Mouse (Mus musculus) spleen, postnatal 4 days (tissue): ENCODE measurements around the gene Cd101.

Experiments
- DNase-seq, 2 experiments: peaks; one replicate each; pipeline ENCODE4 v3.0.0; 2022; ENCODE audit warnings: low spot score in 2 of 2

Cd101 gene

GRCm38 (mm10) chr3:101029339-101029738, at the start of gene Cd101:
Gene Cd101, minus strand, starts transcription at chr3:101029556.
- DNase-seq, result no peak

GRCm38 (mm10) chr3:101078344-101078743, 49.0 kb upstream of the Cd101 start:
- no peak for DNase-seq

DNA sequence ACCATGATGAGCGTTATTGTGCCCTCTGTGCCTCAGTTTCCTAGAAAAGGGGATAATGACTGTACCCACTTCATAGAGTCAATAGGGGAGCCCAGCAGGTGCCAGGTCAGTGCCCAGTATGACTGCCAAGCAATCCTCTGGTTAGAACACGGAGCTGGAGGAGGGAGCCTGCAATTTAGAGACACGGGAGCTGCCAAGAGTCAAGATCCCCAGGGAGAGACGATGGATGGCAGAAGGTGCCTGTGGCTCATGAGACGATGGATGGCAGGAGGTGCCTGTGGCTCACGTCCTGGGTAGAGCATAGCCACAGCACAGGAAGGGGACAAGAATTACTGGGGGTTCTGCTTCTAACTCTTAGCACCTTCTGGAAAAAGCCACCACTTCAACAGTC, 48.3 kb upstream of the Cd101 start:
- no peak for DNase-seq

- DNase-seq, result no peak
Observed at GRCm38 (mm10) chr3:101076966-101077709, 47.8 kb upstream of the Cd101 start.

- DNase-seq, result no peak
Observed at GRCm38 (mm10) chr3:101075866-101076265, 46.5 kb upstream of the Cd101 start.

DNA sequence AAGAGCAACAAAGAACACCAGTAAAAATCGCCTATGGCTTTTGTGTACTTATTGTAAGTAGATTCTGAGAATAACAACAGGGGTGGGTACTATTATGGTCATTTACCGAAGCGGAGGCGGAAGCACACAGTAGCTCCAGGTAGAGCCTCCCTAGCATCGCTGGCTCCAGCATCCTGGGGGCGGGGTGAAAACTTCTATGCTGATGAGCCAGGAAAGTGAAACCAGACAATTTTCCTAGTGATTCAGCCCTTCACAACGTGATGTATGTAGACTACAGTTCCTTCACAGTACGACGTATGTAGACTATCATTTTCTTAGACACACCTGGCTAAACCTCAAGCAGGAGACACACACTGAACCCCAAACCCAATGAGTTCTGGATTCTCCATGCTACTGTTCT, 44.0 kb upstream of the Cd101 start:
- DNase-seq, result no peak

DNA sequence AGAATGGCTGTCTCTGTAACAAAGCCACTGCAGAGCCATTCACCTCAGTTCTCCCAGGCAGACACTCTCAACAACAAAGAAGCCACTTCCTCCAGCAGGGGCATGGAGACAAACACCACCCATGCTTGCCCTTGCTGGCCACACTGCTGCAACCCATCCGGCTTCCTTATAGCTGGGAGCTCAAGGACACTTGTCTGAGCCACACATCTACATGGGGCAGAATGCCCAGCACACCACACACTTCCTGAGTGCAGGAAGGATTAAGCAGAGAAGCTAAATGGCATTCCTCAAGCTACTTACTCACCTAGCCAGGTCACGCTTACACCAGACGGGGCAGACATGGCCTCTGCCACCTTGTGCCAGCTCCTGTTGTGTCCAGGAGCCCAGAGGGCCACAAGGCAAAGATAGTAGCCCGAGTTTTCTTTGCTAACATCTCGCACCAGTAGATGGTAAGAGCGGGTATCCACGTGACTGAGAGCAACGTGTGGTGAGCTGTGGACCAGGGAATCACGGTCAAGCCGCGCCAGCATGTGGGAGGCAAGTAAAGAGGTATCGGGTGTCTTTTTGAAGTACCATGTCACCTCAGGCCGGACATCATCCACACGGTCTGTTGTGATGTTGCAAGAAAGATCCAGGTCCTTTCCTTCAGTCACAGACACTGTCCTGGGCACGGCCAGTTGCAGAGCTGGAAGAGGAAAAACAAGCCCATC, 43.3 kb upstream of the Cd101 start:
- no peak for DNase-seq

DNA sequence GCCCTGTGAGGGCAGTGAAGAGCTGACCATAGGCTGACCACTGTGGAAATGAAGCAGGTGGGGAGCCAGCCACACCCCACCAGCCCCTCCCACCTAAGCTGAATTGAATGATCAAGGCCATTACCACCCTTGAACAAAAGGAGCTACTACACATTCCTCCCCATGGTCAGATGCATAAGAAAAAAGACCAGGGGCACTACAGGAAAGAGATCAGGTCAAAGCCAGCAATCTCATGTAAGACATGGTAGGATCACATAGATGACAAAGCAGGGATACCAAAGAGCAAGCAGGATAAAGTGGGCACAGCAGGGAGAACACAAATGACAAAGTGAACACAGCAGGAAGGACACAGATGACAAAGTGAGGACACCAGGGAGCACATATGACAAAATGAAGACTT, 42.2 kb upstream of the Cd101 start:
- no peak for DNase-seq

- DNase-seq, result no peak
Observed at GRCm38 (mm10) chr3:101070796-101071235, 41.5 kb upstream of the Cd101 start.

GRCm38 (mm10) chr3:101070230-101070795, 41.0 kb upstream of the Cd101 start:
- no peak for DNase-seq

GRCm38 (mm10) chr3:101068701-101069100, 39.3 kb upstream of the Cd101 start:
- no peak for DNase-seq

DNA sequence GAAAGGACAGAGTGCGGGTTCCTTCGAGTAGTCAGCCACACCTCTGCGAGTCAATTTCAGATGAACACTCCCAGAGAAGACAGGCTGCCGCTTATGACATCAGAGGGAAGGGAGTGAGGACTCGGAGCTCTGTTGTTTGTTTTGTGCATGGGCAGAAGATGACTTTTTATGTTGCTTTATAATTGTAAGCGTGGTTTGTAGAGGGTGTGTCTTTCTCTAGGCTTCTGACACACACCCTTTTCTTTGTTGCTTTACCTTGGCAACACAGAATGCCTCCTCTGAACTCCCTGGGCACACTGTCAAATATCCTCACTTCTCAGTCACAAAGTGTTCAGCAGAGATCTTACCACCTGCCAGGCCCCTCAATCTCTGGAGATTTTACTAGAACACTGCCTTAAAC, 36.8 kb upstream of the Cd101 start:
- DNase-seq, result no peak

DNA sequence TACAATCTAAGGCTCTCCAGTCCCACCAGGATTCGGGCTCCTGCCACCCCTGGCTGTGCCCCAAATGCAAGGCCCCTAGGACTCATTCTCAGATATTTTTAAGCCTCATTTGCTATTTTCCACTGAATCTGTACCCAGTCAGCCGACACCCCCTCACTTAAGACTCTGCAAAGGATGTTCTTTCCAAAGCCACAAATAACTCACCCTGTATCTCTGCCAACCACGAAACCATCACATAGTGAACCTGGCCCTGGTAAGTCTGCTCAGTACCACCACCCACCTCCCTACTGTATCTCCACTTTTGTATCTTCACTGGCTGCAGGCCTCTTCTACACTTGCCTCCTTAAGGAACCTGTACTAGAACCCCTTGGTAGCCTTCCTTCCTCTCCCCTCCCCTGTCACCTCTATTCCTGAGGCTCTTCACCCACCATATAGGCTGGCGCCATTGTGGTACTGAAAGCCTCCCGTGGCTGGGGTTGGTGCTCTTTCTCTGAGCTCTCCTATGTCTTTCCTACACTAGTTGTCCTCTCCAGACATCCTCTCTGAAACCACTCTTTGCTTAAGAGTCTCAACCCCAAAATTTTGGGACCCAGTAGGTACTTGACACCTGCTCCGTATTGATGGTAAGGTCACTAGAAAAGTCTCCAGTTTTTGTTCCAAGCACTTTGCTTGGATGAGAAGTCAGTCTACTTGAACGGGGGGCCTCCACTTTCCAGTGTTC, 32.7 kb upstream of the Cd101 start:
- no peak for DNase-seq

GRCm38 (mm10) chr3:101059214-101059613, 29.9 kb upstream of the Cd101 start:
- no peak for DNase-seq

GRCm38 (mm10) chr3:101058203-101058602, 28.8 kb upstream of the Cd101 start:
- no peak for DNase-seq

DNA sequence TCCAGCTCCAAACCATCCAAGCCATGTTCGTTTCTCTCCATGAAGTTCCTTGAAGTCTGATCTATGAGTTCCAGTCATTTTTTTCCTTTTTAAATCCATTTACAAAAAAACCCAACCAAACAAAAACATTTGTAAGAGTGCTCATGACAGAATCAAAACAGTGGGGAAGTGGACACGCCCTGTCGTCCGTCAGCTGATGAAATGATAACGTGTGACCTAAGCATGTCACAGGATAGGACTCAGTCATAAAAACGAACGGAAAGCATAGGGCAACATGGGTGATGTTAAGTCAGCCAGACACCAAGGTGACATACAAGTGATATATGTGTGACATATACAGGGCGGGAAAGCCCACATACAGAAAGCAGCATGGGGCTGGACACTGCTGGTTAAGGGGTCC, 25.9 kb upstream of the Cd101 start:
- no peak for DNase-seq

DNA sequence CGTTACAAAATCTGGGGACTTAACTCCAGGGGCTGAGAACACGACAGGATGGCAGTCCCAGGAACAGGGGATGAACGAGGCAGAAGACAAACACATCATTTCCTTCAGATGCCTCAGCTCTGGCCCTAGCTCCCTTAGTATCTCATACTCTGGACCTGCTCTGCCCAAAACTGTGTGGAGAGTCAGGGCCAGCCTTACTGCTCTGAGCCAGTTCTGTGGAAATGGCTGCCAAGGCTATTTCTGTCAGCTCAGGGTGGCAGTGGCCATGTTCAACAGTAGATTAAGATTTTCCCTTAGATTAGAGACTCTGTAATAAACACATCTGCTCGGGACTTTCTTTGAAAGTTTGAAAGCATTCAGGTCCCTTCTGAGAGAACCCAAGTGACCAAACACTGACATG, 22.2 kb upstream of the Cd101 start:
- no peak for DNase-seq

DNA sequence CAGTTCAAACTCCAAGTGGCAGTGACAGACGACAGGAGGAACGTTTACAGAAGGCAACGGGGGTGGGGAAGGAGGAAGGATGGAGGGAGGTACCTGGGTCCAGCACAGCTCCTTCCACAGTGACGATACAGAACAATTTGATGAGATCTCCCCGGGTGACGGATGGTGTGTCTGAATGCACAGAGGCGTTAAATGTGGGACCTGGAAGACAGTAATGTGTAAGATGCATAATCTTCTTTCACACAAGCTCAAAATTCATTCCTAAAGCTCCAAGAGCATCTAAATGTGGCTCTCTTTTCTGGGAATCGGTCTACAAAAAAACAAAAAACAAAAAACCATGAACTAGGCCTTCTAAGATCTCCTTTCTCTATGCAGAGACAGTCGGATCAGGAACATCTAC, 20.6 kb upstream of the Cd101 start:
- no peak for DNase-seq

GRCm38 (mm10) chr3:101048781-101049180, 19.4 kb upstream of the Cd101 start:
- no peak for DNase-seq

DNA sequence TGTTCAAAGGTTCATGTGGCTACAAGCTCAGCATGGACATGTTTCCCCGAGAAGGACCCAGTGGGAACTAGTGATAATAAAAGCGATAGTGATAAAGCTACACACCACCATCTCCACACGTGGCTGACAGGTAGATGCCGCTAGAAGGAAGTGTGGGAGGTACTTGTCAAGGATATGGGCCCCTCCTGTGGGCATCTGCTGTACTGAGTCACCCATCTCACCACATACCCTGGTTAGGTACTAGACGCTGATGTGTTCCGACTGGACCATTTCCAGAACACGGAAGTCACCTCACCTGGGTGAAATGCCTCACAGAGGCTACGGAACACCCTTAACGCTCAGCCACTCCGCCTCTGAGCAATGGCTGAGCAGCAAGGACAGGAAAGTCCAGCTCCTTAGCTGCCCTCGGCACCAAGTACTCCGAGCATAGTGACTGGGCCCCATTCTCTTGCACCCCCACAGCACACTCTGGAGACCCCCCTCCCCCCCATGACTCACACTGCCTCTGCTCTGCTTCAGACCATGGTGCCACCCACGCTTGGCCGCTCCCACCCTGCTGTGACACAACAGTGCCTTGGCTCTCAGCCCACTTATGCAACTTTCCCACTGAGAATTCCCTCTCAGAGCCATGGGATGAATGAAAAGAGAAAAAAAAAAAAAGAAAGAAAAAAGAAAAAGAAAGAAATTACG, 18.4 kb upstream of the Cd101 start:
- DNase-seq, result no peak

GRCm38 (mm10) chr3:101045431-101045830, 16.1 kb upstream of the Cd101 start:
- no peak for DNase-seq

GRCm38 (mm10) chr3:101044686-101045085, 15.3 kb upstream of the Cd101 start:
- no peak for DNase-seq
